Mouse (Mus musculus) lung, postnatal 14 days (tissue): ENCODE measurements around the gene Timm13.

Experiments
- DNase-seq: peaks from one replicate; pipeline ENCODE4 v3.0.0; 2021

Timm13 gene

DNA sequence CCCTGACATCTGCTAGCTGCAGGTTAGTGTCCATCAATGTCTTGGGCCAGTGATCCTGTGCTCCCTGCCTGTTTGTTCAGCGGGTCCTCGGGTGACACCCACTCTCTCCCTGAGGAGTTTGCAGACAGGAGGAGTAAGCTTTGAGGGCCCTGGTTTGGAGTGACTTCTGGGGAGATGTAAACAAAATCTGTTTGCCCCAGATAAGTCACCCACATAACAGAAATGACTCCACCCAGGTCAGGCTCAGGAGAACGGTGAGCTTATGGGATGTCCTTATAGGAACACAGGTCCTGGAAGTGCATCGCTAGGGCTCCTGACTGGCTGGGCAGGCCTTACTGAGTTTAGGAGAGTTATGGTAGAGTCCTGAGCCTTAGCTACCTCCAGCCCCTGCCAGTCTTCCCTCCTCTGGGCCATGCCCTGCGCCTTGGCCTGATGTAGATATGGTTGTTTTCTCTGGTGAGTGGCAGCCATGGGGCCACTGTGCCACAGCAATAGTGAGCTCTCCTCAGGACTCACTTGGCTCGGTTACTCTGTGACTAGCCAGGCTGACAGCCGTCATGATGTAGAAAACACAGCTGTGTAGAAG is 42.3 kb downstream of the Timm13 start:
- DNase-seq = no peak

DNA sequence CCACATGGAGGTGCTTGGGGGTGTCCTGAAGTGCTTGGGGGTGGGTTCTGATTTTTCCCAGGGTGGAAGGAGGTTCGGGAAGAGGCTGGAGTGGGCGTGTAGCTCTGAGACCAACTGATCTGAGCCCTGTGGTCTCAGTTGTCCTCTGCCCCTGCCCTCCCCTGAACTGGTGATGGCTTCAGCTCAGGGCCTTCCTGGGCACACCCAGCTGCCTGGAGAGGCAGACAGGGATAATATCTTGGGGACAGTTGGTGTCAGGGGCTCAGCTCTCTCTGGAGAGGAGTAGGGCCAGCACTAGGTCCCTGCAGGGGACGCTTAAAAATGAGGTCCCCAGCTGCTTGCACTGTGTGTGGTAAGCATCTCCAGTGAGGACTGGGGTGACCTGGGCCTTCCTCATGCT is 42.9 kb downstream of the Timm13 start:
- no peak for DNase-seq

DNA sequence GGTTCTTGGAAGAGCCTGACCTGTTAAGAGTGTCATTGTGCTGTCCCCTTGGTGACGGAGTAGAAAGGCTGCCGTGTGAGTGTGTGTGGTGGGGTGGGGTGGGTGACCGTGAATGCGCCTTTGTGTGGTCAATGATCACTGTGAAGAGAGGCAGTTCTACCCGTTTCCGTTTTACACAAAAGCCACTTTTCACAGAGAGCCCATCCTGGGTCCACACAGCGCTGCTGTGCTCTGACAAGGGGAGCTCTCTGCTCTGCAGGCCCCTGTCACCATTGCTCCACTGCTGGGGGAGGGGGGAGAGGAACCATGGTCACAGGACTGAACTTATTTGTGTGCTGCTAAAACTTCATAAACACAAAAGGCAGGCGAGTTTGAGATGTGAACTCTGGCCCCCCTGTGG is 43.4 kb downstream of the Timm13 start:
- no peak for DNase-seq

DNA sequence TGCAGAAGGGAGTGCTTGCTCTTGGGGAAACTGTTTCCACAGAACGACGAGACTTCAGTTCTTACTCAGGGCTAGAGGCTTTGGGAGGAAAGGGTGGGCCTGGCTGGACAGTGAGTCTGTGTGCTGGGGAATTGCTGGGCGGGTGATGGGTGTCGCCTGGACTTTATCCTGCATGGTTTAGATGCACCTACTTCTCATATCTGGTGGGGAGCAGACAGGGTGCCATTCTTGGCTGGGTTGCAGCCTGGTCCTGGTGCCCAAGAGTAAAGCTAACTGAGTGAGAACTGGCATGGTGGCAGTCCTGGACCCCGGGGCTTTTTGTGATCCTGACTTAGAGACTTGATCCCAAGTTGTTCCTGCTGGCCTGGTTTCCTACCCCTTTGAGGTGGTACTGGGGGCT is 43.9 kb downstream of the Timm13 start:
- no peak for DNase-seq

DNA sequence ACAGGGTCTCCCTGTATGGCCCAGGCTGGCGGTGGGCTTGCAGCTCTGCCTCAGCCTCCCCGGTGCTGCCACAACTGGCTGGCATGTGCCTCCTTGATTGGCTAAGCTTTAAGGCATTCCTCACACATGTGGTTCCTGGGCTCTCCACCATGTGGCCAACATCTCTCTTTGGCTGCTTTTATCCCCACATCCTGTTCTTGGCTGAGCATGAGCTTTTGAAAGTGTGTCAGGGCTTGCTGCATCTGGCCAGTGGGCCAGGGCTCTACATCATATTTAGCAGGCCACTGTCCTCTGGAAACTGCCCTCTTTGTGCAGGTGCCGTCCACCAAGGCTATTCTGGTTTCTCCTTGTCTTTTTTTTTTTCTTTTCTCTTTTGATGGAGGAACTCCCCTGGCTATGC is 44.5 kb downstream of the Timm13 start:
- no peak for DNase-seq

DNA sequence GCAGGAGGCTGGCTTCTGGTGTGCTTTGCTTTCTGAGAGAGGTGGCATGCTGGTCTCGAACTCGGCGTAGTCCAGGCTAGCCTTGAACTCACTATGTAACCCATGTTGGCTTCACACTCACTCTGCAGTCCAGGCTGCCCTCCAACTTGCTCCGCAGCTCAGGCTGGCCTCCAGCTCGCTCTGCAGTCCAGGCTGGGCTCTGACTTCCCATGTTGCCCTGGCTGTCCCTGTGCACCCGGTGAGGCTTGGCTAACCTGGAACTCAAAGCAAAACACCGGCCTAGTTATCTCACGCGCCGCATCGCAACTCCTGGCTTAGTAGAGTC is 45.1 kb downstream of the Timm13 start:
- DNase-seq = no peak

DNA sequence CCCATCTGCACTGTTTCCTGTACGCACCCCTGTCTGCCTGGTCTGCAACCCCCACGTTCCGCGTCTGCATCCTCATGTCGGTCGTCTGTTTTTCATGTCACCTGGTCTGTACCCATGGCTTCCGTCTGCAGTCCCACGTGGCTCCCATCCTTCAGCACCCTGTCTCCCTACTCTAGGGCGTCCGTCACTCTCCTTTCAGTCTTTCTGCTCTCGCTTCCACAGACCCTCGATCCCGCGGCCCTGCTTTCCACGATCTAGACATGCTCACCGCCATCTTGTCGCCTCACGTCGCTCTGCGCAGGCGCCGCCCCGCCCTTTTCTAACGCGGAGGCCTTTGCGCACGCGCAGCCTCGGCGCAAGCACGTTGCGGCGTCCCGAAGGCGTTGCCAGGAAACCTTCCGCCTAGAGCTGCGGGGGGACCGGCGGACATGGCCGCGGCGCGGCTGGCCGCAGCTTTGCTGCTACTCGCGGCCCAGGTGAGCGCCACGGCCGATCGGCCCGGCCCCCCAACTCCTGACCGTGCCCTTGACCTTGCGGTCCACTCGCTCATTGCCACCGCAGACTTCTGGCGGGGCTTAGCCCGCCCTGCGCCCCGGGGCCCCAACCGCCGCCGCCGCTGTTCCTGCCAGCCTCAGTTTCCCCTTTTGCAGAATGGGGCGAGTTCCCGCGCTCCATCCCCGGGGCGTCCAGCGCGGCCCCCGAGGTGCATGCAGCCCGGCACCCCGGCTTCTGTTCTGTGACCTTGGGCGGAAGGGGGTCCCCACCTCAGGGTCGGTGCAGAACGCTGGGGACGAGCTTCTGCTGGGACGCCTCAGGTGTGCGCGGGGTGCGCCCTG is 45.6 kb downstream of the Timm13 start, which contains the start of the genes Lsm7 and Sppl2b:
TSS of gene Lsm7 (minus strand) at position 297 of the 836 bp plus-strand sequence.
TSS of gene Sppl2b (plus strand) at position 363 of the 836 bp plus-strand sequence.
- DNase-seq = peak; percentile 98
